Mouse (Mus musculus) ES-E14 (cell line): ENCODE measurements around the gene Fpgs. TPM values are rescaled to one million over a fixed set of nuclear protein-coding genes. Genes with fewer than 3 reads are reported as not detected.

ENCODE experiments used
- DNase-seq: peaks from one replicate; pipeline ENCODE4 v3.0.0-alpha.2; 2013; ENCODE audit warnings: low read depth, low spot score
- H3K27ac ChIP-seq: 2 replicates; pipeline ENCODE4 v1.5.1; 2012; ENCODE audit warnings: low read depth, mild to moderate bottlenecking, low read length, moderate library complexity, mixed read lengths; ENCODE audit not compliant: poor library complexity, insufficient read depth, severe bottlenecking
- H3K36me3 ChIP-seq: 2 replicates; pipeline ENCODE4 v1.6.1; 2012; ENCODE audit warnings: mild to moderate bottlenecking, low read length, moderate library complexity, mixed read lengths; ENCODE audit not compliant: control insufficient read depth, poor library complexity, insufficient read depth, severe bottlenecking
- H3K4me1 ChIP-seq, 2 experiments: fragments of 150-350 bp in 1 of 2; sonication (generic) in 1 of 2; 2 replicates each; pipeline ENCODE4 v1.6.1; 2012; ENCODE audit warnings: low read length in 2 of 2, mild to moderate bottlenecking in 1 of 2, mixed read lengths in 1 of 2; ENCODE audit not compliant: control insufficient read depth in 2 of 2, insufficient read depth in 2 of 2, poor library complexity in 1 of 2
- H3K4me3 ChIP-seq, 2 experiments: fragments of 150-350 bp in 1 of 2; sonication (generic) in 1 of 2; 2 replicates each; pipeline ENCODE4 v1.5.1; 2012; ENCODE audit warnings: low read length in 2 of 2, low read depth in 1 of 2, mild to moderate bottlenecking in 1 of 2, mixed read lengths in 1 of 2; ENCODE audit not compliant: insufficient read depth in 1 of 2, poor library complexity in 1 of 2, severe bottlenecking in 1 of 2
- H3K9ac ChIP-seq: 2 replicates; pipeline ENCODE4 v1.6.1; 2012; ENCODE audit warnings: low read depth, mild to moderate bottlenecking, low read length, mixed read lengths; ENCODE audit not compliant: poor library complexity, insufficient read depth, severe bottlenecking
- H3K9me3 ChIP-seq: fragments of 150-350 bp; sonication (generic); 2 replicates; pipeline ENCODE4 v1.6.1; 2012; ENCODE audit warnings: low read depth, mild to moderate bottlenecking, low read length; ENCODE audit not compliant: control insufficient read depth, insufficient read depth
- CHD2 ChIP-seq: IDR thresholded peaks from 2 replicates; pipeline ENCODE4 v1.6.1; 2014; ENCODE audit warnings: mild to moderate bottlenecking, low read depth, low read length, inconsistent platforms
- HCFC1 ChIP-seq: IDR thresholded peaks from 2 replicates; pipeline ENCODE4 v1.6.1; 2012; ENCODE audit warnings: low read length, inconsistent platforms, borderline replicate concordance; ENCODE audit not compliant: insufficient read depth
- MAFK ChIP-seq: IDR thresholded peaks from 2 replicates; pipeline ENCODE4 v1.6.1; 2014; ENCODE audit warnings: mild to moderate bottlenecking, low read depth, low read length, inconsistent platforms; ENCODE audit not compliant: insufficient read depth
- ZC3H11A ChIP-seq: IDR thresholded peaks from 2 replicates; pipeline ENCODE4 v1.6.1; 2012; ENCODE audit warnings: low read depth, mild to moderate bottlenecking, inconsistent platforms, low read length, borderline replicate concordance
- ZNF384 ChIP-seq: IDR thresholded peaks from 2 replicates; pipeline ENCODE4 v1.6.1; 2012; ENCODE audit warnings: low read depth, low read length, inconsistent platforms
- in situ Hi-C, 2 experiments: fragments of 600-800 bp; cut with MboI; formaldehyde crosslinking; loops; one replicate each; pipeline ENCODE4 v1.15.1; 2025; ENCODE audit warnings: low sequenced_read_pairs in 2 of 2, inconsistent platforms in 1 of 2; ENCODE audit not compliant: unreplicated experiment in 2 of 2
- total RNA-seq: library from RNA; depleted of rRNA; stranded (reverse); fragments of 300-350 nt; gene quantifications from 2 replicates; pipeline ENCODE4 v1.2.3, GENCODE M21; 2012

Fpgs gene
- total RNA-seq, 1 experiment = 61.2 TPM

- no peak for TF ChIP-seq CHD2
- TF ChIP-seq ZC3H11A = no peak
- TF ChIP-seq HCFC1 = no peak
- no peak for TF ChIP-seq ZNF384
- no peak for TF ChIP-seq MAFK
- Histone ChIP-seq H3K9me3 (no peaks in the 10 kb centered on the region), H3K27ac (no peak within 1 kb of the TSS), H3K4me1 (peaks cover 0 to 3% of the 10 kb centered on the region in 2 experiments; a peak in 1 of 4 replicates), H3K36me3 (no peaks in the 10 kb centered on the region), H3K4me3 (no peak within 1 kb of the TSS), H3K9ac (peak within 1 kb of the TSS; percentile 4; the same call in 1 of the 2 replicates)
- DNase-seq = no peak
- in situ Hi-C loops = no loop called here
These were observed 16.8 kb upstream of the Fpgs start, which contains the start of gene Sh2d3c for GRCm38 (mm10) chr2:32720681-32721229. Gene Sh2d3c (plus strand): TSS chr2:32721055.

DNA sequence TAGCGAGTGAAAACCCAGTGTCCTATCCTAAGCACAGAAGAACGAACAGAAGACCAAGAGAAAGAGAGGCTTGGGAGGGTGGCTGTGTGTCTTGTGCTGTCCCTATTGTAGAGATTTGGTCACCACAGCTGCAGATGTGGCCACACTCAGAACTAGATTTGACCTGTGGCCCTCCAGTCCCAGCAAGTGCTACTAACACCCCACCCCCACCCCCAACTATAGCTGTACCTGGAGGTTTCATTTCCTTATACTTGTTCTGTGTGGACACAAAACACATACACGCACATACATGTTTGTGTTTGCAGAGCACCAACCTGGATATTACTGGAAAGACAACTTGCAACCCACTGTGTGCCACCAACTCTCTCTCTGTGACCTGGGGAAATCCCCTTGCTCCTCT is 16.1 kb upstream of the Fpgs start:
- Histone ChIP-seq H3K9ac (no peak overlapping the region), H3K27ac (no peak overlapping the region), H3K4me1 (peaks cover 0 to 3% of the 10 kb centered on the region in 2 experiments; a peak in 1 of 4 replicates), H3K4me3 (no peak overlapping the region), H3K9me3 (no peaks in the 10 kb centered on the region), H3K36me3 (no peaks in the 10 kb centered on the region)
- in situ Hi-C loops = no loop called here
- DNase-seq = no peak
- TF ChIP-seq MAFK (no peak), ZC3H11A (no peak), HCFC1 (no peak), CHD2 (no peak), ZNF384 (no peak)

DNA sequence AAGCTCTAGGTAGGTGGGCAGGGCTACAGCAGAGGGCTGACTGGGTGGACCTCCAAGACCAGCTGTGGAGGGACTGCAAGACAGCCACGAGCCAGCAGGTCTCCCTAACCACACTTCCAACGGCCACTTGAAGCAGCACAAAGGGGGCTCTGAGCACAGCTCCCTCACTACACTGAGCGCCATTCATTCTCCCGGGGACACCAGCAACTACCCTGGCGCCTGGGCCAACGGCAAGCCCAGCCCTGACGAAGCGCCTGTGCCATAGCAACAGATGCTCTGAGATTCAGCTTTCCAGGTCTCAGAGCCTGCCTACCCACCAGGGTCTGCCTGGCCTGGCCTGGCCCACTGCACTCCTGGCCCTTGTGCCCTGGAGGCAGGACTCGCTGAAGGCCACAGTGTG is 14.8 kb upstream of the Fpgs start:
- Histone ChIP-seq H3K27ac (no peak overlapping the region), H3K9ac (no peak overlapping the region), H3K9me3 (no peaks in the 10 kb centered on the region), H3K36me3 (no peaks in the 10 kb centered on the region), H3K4me1 (peaks cover 1 to 15% of the 10 kb centered on the region in 2 experiments; a peak in 1 of 4 replicates), H3K4me3 (no peak overlapping the region)
- DNase-seq = no peak
- in situ Hi-C loops = no loop called here
- no peak for TF ChIP-seq ZC3H11A

- DNase-seq = no peak
- H3K4me1 ChIP-seq = peaks cover 5 to 17% of the 10 kb centered on the region in 2 experiments; a peak in 3 of 4 replicates
- TF ChIP-seq HCFC1 = no peak
- no peak for TF ChIP-seq ZC3H11A
- TF ChIP-seq ZNF384 = no peak
- no peak for TF ChIP-seq CHD2
- no peak for TF ChIP-seq MAFK
- H3K27ac ChIP-seq = peak overlapping the region; percentile 22; the same call in 1 of the 2 replicates
- no peaks in the 10 kb centered on the region for H3K9me3 ChIP-seq
- no peak overlapping the region; the same call in 1 of the 2 replicates for H3K9ac ChIP-seq
- peaks cover 9% of the 10 kb centered on the region for H3K36me3 ChIP-seq
- H3K4me3 ChIP-seq = no peak overlapping the region
- in situ Hi-C loops = no loop called here
These were observed 11.1 kb upstream of the Fpgs start for GRCm38 (mm10) chr2:32714987-32715425.
